Mouse (Mus musculus) intestine, embryonic 16.5 days (tissue): Measurements from ENCODE around the gene Tatdn3. TPM values are rescaled to one million over a fixed set of nuclear protein-coding genes. Genes with fewer than 3 reads are reported as not detected.

ENCODE experiments used
- ATAC-seq: fragments of 200-750 bp; cut with Nextera tagmentation; 2 replicates; pipeline ENCODE4 v1.8.0; 2017; ENCODE audit warnings: moderate TSS enrichment, moderate library complexity
- H3K27ac ChIP-seq: fragments of 300-500 bp; sonication (generic); 2 replicates; pipeline ENCODE4 v1.5.1; 2014; ENCODE audit warnings: mild to moderate bottlenecking, low read length
- H3K27me3 ChIP-seq: fragments of 300-500 bp; sonication (generic); replicated peaks from 2 replicates; pipeline ENCODE4 v1.6.1; 2014; ENCODE audit warnings: low read length, control low read depth, mixed read lengths; ENCODE audit not compliant: control insufficient read depth, insufficient read depth
- H3K36me3 ChIP-seq: fragments of 300-500 bp; sonication (generic); 2 replicates; pipeline ENCODE4 v1.6.1; 2014; ENCODE audit warnings: low read length, control low read depth; ENCODE audit not compliant: control insufficient read depth, insufficient read depth
- H3K4me1 ChIP-seq: fragments of 300-500 bp; sonication (generic); 2 replicates; pipeline ENCODE4 v1.6.1; 2014; ENCODE audit warnings: low read length, control low read depth, mixed read lengths; ENCODE audit not compliant: control insufficient read depth, insufficient read depth
- H3K4me2 ChIP-seq: fragments of 300-500 bp; sonication (generic); 2 replicates; pipeline ENCODE4 v1.6.1; 2014; ENCODE audit warnings: low read depth, low read length, control low read depth
- H3K4me3 ChIP-seq: fragments of 300-500 bp; sonication (generic); 2 replicates; pipeline ENCODE4 v1.5.1; 2014; ENCODE audit warnings: mild to moderate bottlenecking, low read length
- H3K9ac ChIP-seq: fragments of 300-500 bp; sonication (generic); 2 replicates; pipeline ENCODE4 v1.6.1; 2014; ENCODE audit warnings: low read depth, low read length
- H3K9me3 ChIP-seq: fragments of 300-500 bp; sonication (generic); 2 replicates; pipeline ENCODE4 v1.6.1; 2016; ENCODE audit warnings: low read length, control low read depth; ENCODE audit not compliant: control insufficient read depth
- WGBS: fragments of 180-500 bp; shearing (Covaris S2); extraction: QIAGEN DNeasy Blood & Tissue Kit; methylation state at CpG from one replicate; pipeline ENCODE4 v1.1.7; 2014; 5-methylcytosine and 5-hydroxymethylcytosine counted together
- polyA plus RNA-seq: library from polyadenylated mRNA; unstranded; fragments of >200 nt; fragmentation: Nextera tagmentation; extraction: Ambion mirVana; gene quantifications from 2 replicates; pipeline ENCODE4 v1.2.1, GENCODE M21; 2015

The Tatdn3 gene
- polyA plus RNA-seq, 1 experiment from 2014 or later: 13.4 TPM

DNA sequence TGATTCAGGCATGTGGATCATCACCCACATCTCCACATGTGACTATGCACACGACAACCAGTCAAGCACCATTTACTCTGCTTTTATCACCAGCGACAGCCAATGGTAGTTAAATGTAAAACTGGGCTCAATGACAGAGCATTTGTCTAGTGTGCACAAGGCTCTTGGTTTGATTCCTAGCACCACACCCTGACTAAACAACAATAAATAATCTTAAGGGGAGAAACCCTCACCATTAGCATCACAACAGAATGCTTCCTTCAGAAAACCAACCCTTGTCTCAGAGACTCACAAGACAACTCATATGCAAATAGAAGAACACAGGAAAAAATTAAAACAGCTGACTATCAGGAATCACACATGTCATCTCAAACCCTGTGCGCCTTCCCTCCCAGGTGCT, 48.5 kb downstream of the Tatdn3 start:
- ATAC-seq: no peak
- H3K27ac ChIP-seq: no peak overlapping the region
- H3K4me1 ChIP-seq: no peaks in the 10 kb centered on the region
- H3K4me2 ChIP-seq: no peak overlapping the region
- H3K9ac ChIP-seq: no peak overlapping the region
- no peak overlapping the region for H3K4me3 ChIP-seq
- H3K36me3 ChIP-seq: peaks cover 3% of the 10 kb centered on the region; the same call in 1 of the 2 replicates
- H3K9me3 ChIP-seq: no peaks in the 10 kb centered on the region
- WGBS: 91% methylated on average over 3 of the region's 3 CpGs
- H3K27me3 ChIP-seq: no peaks in the 10 kb centered on the region

DNA sequence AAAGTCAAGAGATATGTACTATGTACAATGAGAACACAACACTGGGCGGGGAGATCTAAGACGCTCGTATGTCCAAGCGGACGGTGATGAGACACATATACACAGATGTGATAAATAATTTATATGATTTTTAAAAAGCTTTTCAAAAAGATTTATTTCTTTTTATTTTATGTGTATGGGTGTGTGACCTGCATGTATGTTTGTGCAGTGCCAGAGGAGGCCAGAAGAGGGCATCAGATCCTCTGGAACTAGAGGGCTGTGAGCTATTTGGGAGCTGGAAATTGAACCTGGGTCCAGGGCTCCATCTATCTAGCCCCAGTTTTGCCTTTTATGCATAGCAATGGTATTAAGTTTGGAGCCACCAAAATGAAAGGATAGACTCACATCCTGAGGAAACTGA, 54.0 kb downstream of the Tatdn3 start:
- Histone ChIP-seq H3K9me3 (no peaks in the 10 kb centered on the region), H3K36me3 (peaks cover 6% of the 10 kb centered on the region; the same call in 1 of the 2 replicates), H3K9ac (no peak overlapping the region), H3K27ac (no peak overlapping the region), H3K4me3 (no peak overlapping the region), H3K4me1 (no peaks in the 10 kb centered on the region), H3K4me2 (no peak overlapping the region), H3K27me3 (no peaks in the 10 kb centered on the region)
- no peak for ATAC-seq
- 94% methylated on average over 5 of the region's 5 CpGs for WGBS

DNA sequence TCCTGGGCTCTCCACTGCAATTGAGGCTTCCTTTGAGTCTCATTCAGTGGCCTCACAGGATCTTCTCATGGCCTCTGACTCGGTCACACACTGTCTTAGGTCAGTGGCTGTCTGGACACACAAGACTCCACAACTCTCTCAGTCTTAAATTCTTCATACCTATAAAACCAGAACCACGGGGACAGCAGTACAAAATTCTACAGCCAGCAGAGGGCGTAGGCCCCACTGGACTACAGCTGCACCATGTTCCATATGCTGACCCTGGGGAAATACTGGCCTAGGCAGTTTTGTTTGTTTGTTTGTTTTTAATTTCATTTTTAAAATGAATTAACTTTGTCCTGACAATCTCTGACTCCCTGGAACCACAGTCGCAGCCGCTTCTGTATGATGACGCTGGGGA, 60.5 kb downstream of the Tatdn3 start:
- H3K27me3 ChIP-seq: no peaks in the 10 kb centered on the region
- H3K27ac ChIP-seq: no peak overlapping the region
- no peaks in the 10 kb centered on the region for H3K36me3 ChIP-seq
- no peaks in the 10 kb centered on the region for H3K4me1 ChIP-seq
- 68% methylated on average over 6 of the region's 6 CpGs for WGBS
- no peak for ATAC-seq
- H3K9me3 ChIP-seq: 0 out of 2 replicates have a peak, but pooled peaks cover 3% of the 10 kb centered on the region
- H3K4me3 ChIP-seq: no peak overlapping the region
- no peak overlapping the region for H3K9ac ChIP-seq
- no peak overlapping the region for H3K4me2 ChIP-seq

DNA sequence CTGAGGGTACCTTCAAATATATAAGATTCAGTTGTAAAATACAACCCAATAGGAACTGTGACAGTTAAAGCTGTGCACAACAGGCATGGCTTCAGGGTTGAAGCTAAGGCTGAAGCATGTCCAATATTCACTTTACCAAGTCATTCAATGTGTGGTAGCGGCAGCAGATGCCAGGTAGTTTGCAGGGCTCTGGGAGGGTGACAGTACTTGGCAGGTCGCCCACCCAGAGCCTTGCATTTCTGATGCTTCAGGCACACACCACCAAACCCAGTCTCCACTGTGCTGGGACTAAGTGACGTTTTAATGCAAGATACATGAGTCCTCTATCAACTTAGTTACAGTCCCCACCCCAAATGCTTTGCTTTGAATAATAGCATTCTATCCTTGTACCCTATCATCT, 62.0 kb downstream of the Tatdn3 start:
- 77% methylated on average over 3 of the region's 3 CpGs for WGBS
- H3K27ac ChIP-seq: no peak overlapping the region
- H3K9me3 ChIP-seq: 0 out of 2 replicates have a peak, but pooled peaks cover 3% of the 10 kb centered on the region
- H3K27me3 ChIP-seq: no peaks in the 10 kb centered on the region
- no peak overlapping the region for H3K4me3 ChIP-seq
- ATAC-seq: no peak
- H3K36me3 ChIP-seq: no peaks in the 10 kb centered on the region
- no peaks in the 10 kb centered on the region for H3K4me1 ChIP-seq
- no peak overlapping the region for H3K4me2 ChIP-seq
- H3K9ac ChIP-seq: no peak overlapping the region

DNA sequence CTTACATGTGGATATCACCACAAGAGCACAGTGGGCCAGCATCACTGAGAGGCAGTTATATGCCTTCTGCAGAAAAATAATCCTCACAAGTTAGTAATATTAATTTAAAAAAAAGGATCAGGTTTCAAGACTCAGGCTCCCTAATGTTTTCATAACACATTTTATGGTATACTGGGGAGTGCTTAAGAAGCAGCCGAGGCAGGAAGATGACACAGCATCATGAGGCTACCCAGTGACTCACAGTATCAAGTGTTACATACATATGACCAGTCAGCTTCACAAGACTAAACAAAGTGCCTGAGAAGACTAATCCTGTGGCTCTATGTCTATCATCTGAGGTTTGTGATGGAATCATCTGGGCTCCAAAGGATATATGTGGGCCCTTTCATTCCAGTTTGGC, 64.7 kb downstream of the Tatdn3 start:
- no peak for ATAC-seq
- Histone ChIP-seq H3K36me3 (no peaks in the 10 kb centered on the region), H3K27me3 (no peaks in the 10 kb centered on the region), H3K4me3 (no peak overlapping the region), H3K4me1 (no peaks in the 10 kb centered on the region), H3K9me3 (0 out of 2 replicates have a peak, but pooled peaks cover 3% of the 10 kb centered on the region), H3K4me2 (no peak overlapping the region), H3K27ac (no peak overlapping the region), H3K9ac (no peak overlapping the region)
- 64% methylated on average over 1 of the region's 1 CpGs for WGBS

DNA sequence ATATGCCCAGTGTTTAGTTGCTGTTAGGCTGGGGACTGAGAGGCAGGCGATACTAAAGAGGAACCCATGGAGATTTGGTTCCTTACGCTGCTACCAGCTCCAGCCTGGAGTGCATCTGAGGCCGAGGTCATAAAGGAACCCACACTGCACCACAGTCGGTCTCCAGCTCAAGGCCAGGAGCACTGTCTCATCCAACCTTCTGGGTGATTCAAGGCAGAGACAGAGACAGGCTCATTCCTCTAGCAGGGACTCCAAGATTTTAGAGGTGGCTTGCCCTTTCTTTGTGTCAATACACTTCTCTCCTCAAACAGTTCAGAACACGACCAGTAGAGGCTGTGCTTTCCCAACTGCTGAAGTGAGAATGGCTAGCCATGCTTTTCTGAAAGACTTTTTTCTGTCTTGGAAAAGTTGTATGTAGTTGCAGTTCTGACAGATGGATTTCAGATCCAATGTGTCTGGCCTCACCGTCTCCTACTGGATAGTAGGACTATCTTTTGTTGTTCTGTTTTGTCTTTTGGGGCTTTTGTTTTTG, 66.3 kb downstream of the Tatdn3 start:
- Histone ChIP-seq H3K9me3 (0 out of 2 replicates have a peak, but pooled peaks cover 3% of the 10 kb centered on the region), H3K4me3 (no peak overlapping the region), H3K4me1 (no peaks in the 10 kb centered on the region), H3K4me2 (no peak overlapping the region), H3K9ac (no peak overlapping the region), H3K27ac (no peak overlapping the region), H3K36me3 (no peaks in the 10 kb centered on the region), H3K27me3 (no peaks in the 10 kb centered on the region)
- 70% methylated on average over 6 of the region's 6 CpGs for WGBS
- no peak for ATAC-seq

Other genes with a start within 250 kb of the Tatdn3 start
- 11.8 and 12.1 TPM in 2 replicates for gene Rps6kc1, start 151.2 kb downstream of the Tatdn3 start, polyA plus RNA-seq
- 30.9 and 33.6 TPM in 2 replicates for gene Angel2, start 137.8 kb downstream of the Tatdn3 start, polyA plus RNA-seq
- 11.9 and 12.3 TPM in 2 replicates for gene Vash2, start 83.6 kb downstream of the Tatdn3 start, polyA plus RNA-seq
- gene Flvcr1, start 36.8 kb downstream of the Tatdn3 start, polyA plus RNA-seq: 8.4 and 14.2 TPM in 2 replicates
- gene Spata45, start 26.3 kb downstream of the Tatdn3 start, polyA plus RNA-seq: 0.61 TPM in 1 of 2 replicates, not detected in the other
- gene Nsl1, start 80 bp upstream of the Tatdn3 start, polyA plus RNA-seq: 14.0 and 16.2 TPM in 2 replicates
- gene Batf3, start 34.9 kb upstream of the Tatdn3 start, polyA plus RNA-seq: 8.4 and 9.0 TPM in 2 replicates
- gene Fam71a, start 101.9 kb upstream of the Tatdn3 start, polyA plus RNA-seq: not detected in 2 replicates
- gene Atf3, start 155.1 kb upstream of the Tatdn3 start, polyA plus RNA-seq: 4.1 and 5.6 TPM in 2 replicates